Mouse (Mus musculus) cerebellum, adult 18-20 months (tissue): ENCODE results near the gene Klra5.
"Not testable (repeated sequence)": the region's sequence is repeated elsewhere in the genome, so short reads cannot be mapped to it uniquely, and the experiment has no call there.

Experiments
- DNase-seq, 2 experiments: peaks; one replicate each; pipeline ENCODE4 v3.0.0; 2021

Klra5 gene

DNA sequence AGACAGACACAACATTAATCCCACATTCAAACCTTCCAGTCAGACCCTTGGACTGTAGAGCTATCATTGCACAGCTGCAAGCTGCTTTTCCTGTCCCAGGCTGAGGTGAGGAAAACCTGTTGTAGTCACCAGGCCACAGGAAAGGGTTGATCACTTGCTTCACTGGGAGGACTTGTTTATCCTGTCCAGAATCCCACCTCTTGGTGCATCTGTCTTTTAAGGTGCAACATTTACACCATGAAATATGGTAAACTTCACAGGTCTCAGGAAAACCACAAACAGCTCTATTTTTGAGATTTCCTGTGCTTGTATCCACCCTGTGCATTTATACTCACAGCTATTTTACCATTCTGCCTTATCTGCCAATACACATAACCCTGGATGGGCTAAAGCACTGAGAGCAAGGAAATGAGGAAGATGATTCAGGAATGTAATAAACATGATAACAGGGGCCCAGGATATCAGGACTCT is at the start of gene Klra5:
Gene Klra5, minus strand, starts transcription at position 175 of the 471 bp plus-strand sequence.
- DNase-seq = not testable (repeated sequence)

DNA sequence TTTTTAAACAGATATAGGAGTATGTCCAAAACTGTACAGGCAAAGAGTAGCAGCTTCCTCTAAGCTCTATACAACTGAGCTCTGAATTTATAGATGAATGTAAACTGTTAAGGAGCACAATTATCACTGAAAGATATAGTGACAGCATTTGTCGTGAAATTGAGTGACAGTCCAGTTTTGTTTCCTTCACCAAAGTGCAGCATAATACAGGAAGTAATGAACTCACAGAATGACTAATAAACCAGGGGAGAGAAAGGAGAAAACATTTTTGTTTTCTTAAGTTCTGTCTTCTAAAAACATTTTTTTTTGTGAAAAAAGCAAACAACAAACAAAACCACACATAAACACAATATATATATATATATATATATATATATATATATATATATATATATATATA is 454 bp downstream of the Klra5 start:
- no peak for DNase-seq

DNA sequence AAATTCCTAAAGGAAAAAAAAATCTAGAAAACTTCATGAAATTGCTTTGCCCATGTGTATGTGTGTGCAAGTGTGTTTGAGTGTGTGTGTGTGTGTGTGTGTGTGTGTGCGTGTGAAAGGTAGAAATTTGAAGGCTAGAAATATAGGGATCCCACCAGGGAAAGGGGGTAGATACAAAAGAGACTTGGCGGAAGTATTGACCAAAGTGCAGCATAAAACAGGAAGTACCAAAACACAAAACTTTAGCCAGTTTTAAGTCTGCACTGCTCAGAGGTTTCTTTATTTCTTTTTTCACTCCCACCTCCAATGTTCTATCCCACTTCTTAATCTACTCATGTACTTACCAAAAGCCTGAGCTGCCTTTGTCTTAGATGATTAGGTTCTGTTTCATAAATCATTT is 34.9 kb downstream of the Klra5 start:
- no peak for DNase-seq

DNA sequence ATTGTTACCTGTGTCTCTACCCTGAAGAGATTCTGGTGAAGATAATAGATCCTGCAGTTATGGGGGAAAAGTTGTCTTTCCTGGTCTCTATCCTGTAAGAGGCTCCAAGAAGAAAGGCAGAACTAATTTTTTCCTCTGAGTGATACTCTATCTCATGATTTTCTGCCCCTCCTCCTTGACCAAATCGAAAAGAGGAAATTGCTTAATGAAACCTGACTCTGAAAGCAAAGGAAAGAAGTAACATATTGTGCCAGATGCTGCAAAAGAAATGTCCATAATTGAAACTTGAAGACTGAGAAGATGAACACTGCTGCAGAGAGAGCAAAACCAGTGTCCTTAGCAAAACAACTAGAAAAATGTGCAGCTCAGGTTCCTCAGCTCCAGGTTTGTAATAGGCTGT is 40.9 kb downstream of the Klra5 start, which contains the start of gene Klra17:
Gene Klra17, minus strand, starts transcription at position 124 of the 400 bp plus-strand sequence.
- DNase-seq = no peak

DNA sequence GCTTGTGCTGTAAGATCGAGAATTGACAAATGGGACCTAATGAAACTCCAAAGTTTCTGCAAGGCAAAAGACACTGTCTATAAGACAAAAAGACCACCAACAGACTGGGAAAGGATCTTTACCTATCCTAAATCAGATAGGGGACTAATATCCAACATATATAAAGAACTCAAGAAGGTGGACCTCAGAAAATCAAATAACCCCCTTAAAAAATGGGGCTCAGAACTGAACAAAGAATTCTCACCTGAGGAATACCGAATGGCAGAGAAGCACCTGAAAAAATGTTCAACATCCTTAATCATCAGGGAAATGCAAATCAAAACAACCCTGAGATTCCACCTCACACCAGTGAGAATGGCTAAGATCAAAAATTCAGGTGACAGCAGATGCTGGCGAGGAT is 55.1 kb downstream of the Klra5 start, which contains the start of gene Gm17631:
Gene Gm17631, plus strand, starts transcription at position 301 of the 400 bp plus-strand sequence.
- DNase-seq = not testable (repeated sequence)
